15 mouse cellular contexts compared by ENCODE assay signal in the genomic region with DNA sequence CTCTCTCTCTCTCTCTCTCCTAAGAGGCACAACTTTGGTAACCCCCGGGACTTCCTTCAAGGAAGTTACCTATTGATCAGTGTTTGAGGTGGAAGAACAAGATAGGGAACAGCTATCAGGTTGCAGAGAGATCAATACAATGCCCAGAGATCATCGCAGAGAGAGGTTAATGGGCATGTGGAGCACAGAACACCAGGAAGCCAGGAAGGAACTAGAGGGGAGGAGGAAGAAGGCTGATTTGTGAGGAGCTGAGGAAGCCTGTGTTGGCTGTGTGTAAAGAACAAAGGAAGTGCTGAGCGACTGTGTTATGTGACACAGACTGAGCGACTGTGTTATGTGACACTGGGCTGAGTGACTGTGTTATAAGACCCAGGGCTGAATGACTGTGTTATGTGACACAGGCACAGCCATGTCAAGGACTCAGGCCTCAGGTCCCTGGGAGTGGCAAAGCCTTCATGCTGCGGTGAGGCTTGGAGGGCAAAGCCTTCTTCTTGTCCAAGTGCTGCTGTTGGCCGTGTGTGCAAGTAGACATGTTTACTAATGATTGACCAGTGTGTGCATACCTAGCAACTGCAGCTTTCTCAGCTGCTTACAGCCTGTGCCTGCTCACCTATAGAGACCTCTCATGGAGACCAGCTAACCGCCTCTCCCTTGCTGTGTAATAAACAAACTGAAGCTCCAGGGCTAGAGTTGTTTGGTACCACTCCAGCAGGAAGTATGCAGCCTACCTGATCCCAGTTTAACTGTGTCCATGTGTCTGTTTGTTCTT.
DNase-seq lines count a peak whose midpoint lies in the region; ATAC-seq and TF ChIP-seq lines count a peak whose summit lies in the region.
"Had no signal": no experiment of that assay in that cellular context is flagged by ENCODE, and none has a peak within 500 bp of the region (broad histone marks: within the 10 kb centered on the region; RNA-seq: fewer than 3 reads in every experiment).

No protein-coding gene starts in this region.

- ATAC-seq in lung, embryonic 14.5 days (ENCODE audit: insufficient read depth): peak; percentile 84
- peak; percentile 58 for ATAC-seq in intestine, embryonic 15.5 days
- peak; percentile 40; the same call in 1 of the 2 replicates for ATAC-seq in stomach, embryonic 14.5 days (ENCODE audit: insufficient number of reproducible peaks, insufficient read depth, low FRiP score, low read depth)
- ATAC-seq in forebrain, embryonic 16.5 days: no peak
- ATAC-seq: activated CD4-positive, CD25-positive, alpha-beta regulatory T cell, adult 4 months had no signal

- no peak for TF ChIP-seq CTCF in lung, embryonic 14.5 days (IDR thresholded peaks at IDR 0.05; ENCODE audit: low read depth)

- DNase-seq in heart, embryonic 10.5 days (ENCODE audit: low spot score): no peak
- no peak for DNase-seq in heart, postnatal 25 days (ENCODE audit: low spot score)
- DNase-seq in lung, embryonic 14.5 days: peak; percentile 35
- no peak for DNase-seq in lung, postnatal 10 days
- DNase-seq in thymus, postnatal 14 days: no peak
- DNase-seq: cerebellum, adult 2 months; heart, postnatal 10 days; left cerebral cortex, postnatal 4 days; spleen, adult 18-20 months had no signal

- H3K4me2 ChIP-seq in lung, embryonic 14.5 days: no peak overlapping the region
- no peak overlapping the region for H3K4me2 ChIP-seq in intestine, embryonic 15.5 days (replicated peaks)
- H3K4me2 ChIP-seq in stomach, embryonic 14.5 days (replicated peaks; ENCODE audit: low read depth, low read length): no peak overlapping the region
- H3K4me2 ChIP-seq in forebrain, embryonic 16.5 days (ENCODE audit: low read length): no peak overlapping the region

- H3K4me1 ChIP-seq in heart, embryonic 10.5 days: peaks cover 8% of the 10 kb centered on the region
- peaks cover 5% of the 10 kb centered on the region; the same call in 1 of the 2 replicates for H3K4me1 ChIP-seq in lung, embryonic 14.5 days (ENCODE audit: insufficient read depth)
- 0 out of 2 replicates have a peak, but pooled peaks cover 3% of the 10 kb centered on the region for H3K4me1 ChIP-seq in intestine, embryonic 15.5 days (replicated peaks)
- H3K4me1 ChIP-seq in stomach, embryonic 14.5 days (ENCODE audit: control insufficient read depth, insufficient read depth, low read length): 0 out of 2 replicates have a peak, but pooled peaks cover 4% of the 10 kb centered on the region
- no peaks in the 10 kb centered on the region for H3K4me1 ChIP-seq in forebrain, embryonic 16.5 days (replicated peaks; ENCODE audit: control insufficient read depth, insufficient read depth, low read length)

- no peaks in the 10 kb centered on the region for H3K36me3 ChIP-seq in heart, embryonic 10.5 days
- no peaks in the 10 kb centered on the region for H3K36me3 ChIP-seq in lung, embryonic 14.5 days (ENCODE audit: insufficient read depth)
- H3K36me3 ChIP-seq in intestine, embryonic 15.5 days: no peaks in the 10 kb centered on the region
- H3K36me3 ChIP-seq in stomach, embryonic 14.5 days (ENCODE audit: control insufficient read depth, insufficient read depth, low read length): no peaks in the 10 kb centered on the region
- H3K36me3 ChIP-seq in forebrain, embryonic 16.5 days (ENCODE audit: control insufficient read depth, insufficient read depth): no peaks in the 10 kb centered on the region
- H3K36me3 ChIP-seq: G1E had no signal

- H3K4me3 ChIP-seq in heart, embryonic 10.5 days: no peak overlapping the region
- H3K4me3 ChIP-seq in lung, embryonic 14.5 days (ENCODE audit: low read depth, low read length): no peak overlapping the region
- H3K4me3 ChIP-seq in intestine, embryonic 15.5 days (replicated peaks): no peak overlapping the region
- no peak overlapping the region for H3K4me3 ChIP-seq in stomach, embryonic 14.5 days (ENCODE audit: low read depth, low read length)
- no peak overlapping the region for H3K4me3 ChIP-seq in forebrain, embryonic 16.5 days (replicated peaks; ENCODE audit: low read length)
- H3K4me3 ChIP-seq: myocyte had no signal

- peak overlapping the region; percentile 47 for H3K27ac ChIP-seq in heart, embryonic 10.5 days
- 0 out of 2 replicates have a peak overlapping the region, but pooled peaks have one; percentile 20 for H3K27ac ChIP-seq in lung, embryonic 14.5 days (ENCODE audit: low read depth)
- no peak overlapping the region for H3K27ac ChIP-seq in intestine, embryonic 15.5 days
- peak overlapping the region; percentile 33 for H3K27ac ChIP-seq in stomach, embryonic 14.5 days (ENCODE audit: low read length)
- no peak overlapping the region for H3K27ac ChIP-seq in forebrain, embryonic 16.5 days (ENCODE audit: low read length)

- intact Hi-C loops in heart, postnatal 25 days (cut with DNase I): no loop called here

- H3K9ac ChIP-seq in lung, embryonic 14.5 days: no peak overlapping the region
- peak overlapping the region; percentile 20; the same call in 1 of the 2 replicates for H3K9ac ChIP-seq in intestine, embryonic 15.5 days
- no peak overlapping the region for H3K9ac ChIP-seq in stomach, embryonic 14.5 days (replicated peaks; ENCODE audit: low read depth, low read length)
- no peak overlapping the region for H3K9ac ChIP-seq in forebrain, embryonic 16.5 days (replicated peaks; ENCODE audit: low read depth, low read length)

- 59% methylated on average over 7 of the region's 7 CpGs for WGBS in heart, embryonic 10.5 days
- 24% methylated on average over 7 of the region's 7 CpGs for WGBS in lung, embryonic 14.5 days
- 38% methylated on average over 7 of the region's 7 CpGs for WGBS in intestine, embryonic 15.5 days
- WGBS in stomach, embryonic 14.5 days: 56% methylated on average over 7 of the region's 7 CpGs
- 63% methylated on average over 7 of the region's 7 CpGs for WGBS in forebrain, embryonic 16.5 days

- H3K27me3 ChIP-seq in heart, embryonic 10.5 days (ENCODE audit: insufficient read depth, poor library complexity, severe bottlenecking): no peaks in the 10 kb centered on the region
- no peaks in the 10 kb centered on the region for H3K27me3 ChIP-seq in lung, embryonic 14.5 days (ENCODE audit: insufficient read depth, low read length)
- no peaks in the 10 kb centered on the region for H3K27me3 ChIP-seq in intestine, embryonic 15.5 days (replicated peaks)
- no peaks in the 10 kb centered on the region for H3K27me3 ChIP-seq in stomach, embryonic 14.5 days (ENCODE audit: control insufficient read depth, insufficient read depth, low read length)
- no peaks in the 10 kb centered on the region for H3K27me3 ChIP-seq in forebrain, embryonic 16.5 days (replicated peaks; ENCODE audit: control insufficient read depth, insufficient read depth, low read length)

- no peaks in the 10 kb centered on the region for H3K9me3 ChIP-seq in heart, embryonic 10.5 days
- H3K9me3 ChIP-seq in lung, embryonic 14.5 days (ENCODE audit: low read depth, low read length): no peaks in the 10 kb centered on the region
- H3K9me3 ChIP-seq in intestine, embryonic 15.5 days: no peaks in the 10 kb centered on the region
- no peaks in the 10 kb centered on the region for H3K9me3 ChIP-seq in stomach, embryonic 14.5 days (ENCODE audit: control insufficient read depth, low read depth, low read length)
- H3K9me3 ChIP-seq in forebrain, embryonic 16.5 days (ENCODE audit: control insufficient read depth, low read length): no peaks in the 10 kb centered on the region
- H3K9me3 ChIP-seq: G1E had no signal

Comparison
In these comparisons a context has a peak if more than half of its experiments do, and no peak if none do; other contexts are left out.
1. H3K27ac ChIP-seq: peak in heart, embryonic 10.5 days (single experiment), lung, embryonic 14.5 days (single experiment) and stomach, embryonic 14.5 days (single experiment); none in intestine, embryonic 15.5 days (single experiment) and forebrain, embryonic 16.5 days (single experiment).